Mouse (Mus musculus) urinary bladder, postnatal 4 days (tissue): ENCODE data around the gene Hoxa11.

Source experiments
- DNase-seq, 2 experiments: peaks; one replicate each; pipeline ENCODE4 v3.0.0; 2021 to 2022; ENCODE audit warnings: low spot score in 2 of 2

Gene Hoxa11

DNA sequence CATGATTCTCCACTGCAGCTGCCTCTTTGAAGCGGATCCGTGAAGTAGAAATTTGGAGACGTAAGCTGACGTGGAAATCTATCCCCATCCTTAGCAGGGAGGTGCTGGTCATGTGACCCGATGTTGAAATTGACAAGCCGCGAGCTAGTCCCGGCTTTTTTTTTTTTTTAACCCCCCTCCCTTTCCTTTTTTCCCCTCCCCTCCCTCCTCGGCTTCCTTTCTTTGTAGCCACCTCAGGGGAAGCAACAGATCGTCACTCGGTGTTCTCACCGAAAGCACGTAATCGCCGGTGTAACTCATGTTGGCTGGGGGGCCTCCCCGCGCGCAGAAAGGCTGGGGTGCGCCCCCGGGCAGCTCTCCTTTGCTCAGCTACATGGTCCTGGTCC, at the start of gene Hoxa11:
Gene Hoxa11 (minus strand): TSS at position 54 of the 386 bp plus-strand sequence.
- peak in 1 of 2 experiments; percentile 63 for DNase-seq

DNA sequence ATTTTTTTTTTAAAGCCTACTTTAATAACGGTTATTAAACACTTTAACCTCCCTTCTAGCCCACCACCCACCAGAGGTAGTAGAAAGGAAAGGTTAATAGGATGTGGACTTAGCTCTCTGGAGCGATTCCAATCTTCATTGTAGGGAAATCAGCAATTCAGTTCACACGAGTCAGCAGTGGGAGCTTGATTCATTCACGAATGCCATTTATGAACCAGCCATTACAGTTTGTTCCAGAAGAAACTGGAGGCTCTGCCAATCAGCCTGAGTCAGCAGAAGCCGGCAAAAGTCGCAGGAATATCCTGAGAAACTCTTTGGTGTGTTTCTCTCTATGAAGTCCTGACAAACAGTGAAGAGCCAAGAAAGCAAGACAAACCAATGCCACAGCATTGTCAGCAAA, 49.0 kb upstream of the Hoxa11 start:
- DNase-seq: no peak

DNA sequence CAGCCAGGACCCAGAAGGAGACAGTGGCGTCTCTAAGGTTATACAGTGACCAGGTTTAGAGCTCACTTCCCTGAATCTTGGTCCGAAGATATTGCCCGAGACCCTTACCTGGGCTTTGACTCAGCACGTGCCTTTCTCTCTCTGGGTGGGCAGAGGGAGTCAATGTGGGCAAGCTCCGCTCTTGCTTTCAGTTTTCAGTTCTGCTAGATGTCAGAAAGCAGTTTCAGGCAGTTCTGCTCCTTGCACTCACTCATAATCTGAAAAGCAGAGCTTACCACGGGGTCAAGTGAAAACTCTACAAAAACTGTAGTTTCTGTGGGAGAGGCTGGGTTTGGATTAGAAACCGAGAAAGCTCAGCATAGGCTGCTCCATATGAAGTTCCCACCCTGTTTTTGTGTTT, 46.7 kb upstream of the Hoxa11 start:
- no peak for DNase-seq

DNA sequence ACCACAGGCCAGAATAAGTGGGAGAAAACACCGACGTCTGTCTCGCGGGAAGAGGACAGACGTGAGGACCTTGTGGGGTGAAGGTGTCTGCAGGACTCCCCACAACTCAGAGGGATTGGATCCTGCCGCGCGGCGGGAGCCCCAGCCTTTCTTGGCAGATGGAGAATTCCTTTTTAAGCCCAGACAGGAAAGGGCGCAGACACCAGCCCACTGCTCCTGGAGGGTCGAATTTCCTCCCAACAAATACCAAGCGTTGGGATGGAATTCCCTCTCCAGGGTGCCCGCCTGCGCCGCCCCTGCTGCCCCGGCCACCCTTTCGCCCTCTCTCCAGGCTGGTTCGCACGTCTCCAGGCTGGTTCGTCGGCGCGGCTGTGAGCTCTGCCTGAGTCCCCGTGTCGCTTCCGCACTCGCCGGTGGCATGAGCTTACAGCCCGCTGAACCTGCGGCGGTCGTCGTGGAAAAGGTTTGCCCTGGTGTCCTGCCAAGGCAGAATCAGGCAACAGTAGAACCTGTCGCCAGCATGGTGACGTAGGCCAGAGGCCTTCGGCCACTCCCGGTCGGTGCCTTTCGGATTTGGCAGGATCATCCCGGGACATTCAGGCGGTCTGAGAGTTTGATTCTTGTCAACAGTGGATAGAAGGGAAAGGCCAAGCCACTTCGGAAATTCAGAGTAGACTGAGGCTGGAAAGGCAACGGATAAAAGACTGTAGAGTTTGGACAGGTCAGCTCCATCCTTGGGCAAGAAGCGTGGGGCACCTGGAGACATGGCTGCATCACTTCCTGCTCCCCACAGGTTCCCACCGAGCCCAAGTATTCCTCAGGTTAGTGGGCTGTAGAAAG, 45.6 kb upstream of the Hoxa11 start:
- DNase-seq: peak in 1 of 2 experiments; percentile 25

DNA sequence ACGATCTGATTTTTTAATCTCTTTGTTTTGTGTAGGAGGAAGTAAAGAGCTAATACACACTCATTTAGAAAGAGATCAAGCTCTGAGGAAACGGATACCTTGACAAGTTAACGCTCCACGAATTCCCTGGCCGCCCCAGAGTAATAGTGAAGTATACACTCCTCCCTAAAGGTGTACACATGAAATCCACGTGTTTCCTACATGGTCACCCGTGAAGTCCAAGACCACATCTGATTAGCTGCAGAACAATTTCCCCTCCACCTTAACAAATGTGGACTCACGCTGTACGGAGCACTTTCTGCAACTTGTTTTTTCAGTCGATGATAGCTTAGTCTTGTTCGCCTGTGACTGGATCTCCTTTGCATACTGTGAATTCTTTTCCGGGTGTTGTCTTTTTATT, 44.6 kb upstream of the Hoxa11 start:
- DNase-seq: no peak

DNA sequence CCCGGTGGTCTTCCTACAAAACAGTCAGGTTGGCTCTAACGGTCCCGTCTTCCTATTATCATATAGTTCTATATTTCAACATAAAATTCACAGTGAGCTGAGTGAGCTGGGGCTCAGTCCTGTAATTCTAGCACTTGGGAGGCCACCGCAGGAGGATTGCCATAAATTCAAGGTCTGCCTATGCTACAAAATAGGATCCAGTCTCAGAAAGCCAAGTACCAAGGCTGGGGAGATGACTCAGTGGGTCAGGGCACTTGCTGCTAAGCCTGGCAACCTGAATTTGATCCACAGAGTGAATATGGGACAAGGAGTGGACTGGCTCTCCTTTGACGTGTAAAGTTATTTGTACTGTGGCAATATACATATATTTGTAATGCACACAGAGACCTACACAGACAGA, 38.3 kb upstream of the Hoxa11 start:
- no peak for DNase-seq

DNA sequence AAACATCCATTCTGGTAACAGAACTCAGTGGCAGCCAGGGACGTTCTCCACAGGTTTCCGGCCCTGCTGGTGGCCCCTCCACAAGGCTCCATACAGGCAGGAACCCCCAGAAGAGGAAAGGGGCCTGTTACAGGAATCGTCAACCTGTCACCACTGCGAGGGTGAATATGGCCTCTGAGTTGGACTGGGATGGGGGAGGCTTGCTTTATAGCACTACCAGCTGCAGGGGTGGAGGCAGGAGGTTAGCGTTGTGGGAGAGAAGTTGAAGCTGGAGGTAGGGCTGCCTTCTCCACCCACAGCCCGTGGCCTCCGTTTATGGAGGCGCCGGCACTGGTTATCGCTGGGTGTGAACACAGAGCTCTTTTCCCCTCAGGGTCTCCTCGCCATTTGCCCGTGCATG, 35.5 kb upstream of the Hoxa11 start:
- DNase-seq: no peak

DNA sequence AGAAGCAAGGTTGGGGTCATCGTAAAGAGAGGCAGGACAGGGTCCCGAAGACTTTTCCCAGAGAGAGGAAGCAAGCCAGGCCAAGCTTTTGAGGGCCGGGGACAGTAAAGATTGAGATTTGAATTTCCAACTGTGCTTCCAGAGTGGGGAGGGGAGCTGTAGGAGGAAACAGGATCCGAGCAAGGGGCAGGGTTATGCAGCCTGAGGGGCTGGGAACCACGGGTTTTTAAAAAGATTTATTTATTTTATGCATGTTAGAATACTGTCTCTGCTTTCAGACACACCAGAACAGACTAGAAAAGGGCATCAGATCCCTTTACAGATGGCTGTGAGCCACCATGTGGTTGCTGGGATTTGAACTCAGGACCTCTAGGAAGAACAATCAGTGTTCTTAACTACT, 31.3 kb upstream of the Hoxa11 start:
- DNase-seq: no peak

DNA sequence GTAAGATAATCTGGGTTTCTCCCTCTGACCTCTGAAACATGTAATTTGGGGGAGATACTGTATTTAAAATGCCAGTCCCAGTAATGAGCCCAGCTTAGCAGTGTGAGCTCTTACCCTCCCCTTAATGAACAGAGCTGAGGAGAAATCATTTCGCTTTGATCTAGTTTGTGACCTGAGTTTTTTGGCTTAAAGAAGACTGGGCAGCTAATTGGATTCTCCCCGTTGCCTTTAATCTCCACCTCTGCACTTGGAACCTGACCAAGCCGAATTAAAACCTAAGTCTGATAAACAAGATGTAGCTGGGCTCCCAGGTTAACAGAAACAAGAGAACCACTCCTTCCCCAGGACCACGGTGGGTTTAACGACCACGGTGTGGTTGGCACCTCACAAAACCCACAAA, 30.8 kb upstream of the Hoxa11 start:
- DNase-seq: no peak

DNA sequence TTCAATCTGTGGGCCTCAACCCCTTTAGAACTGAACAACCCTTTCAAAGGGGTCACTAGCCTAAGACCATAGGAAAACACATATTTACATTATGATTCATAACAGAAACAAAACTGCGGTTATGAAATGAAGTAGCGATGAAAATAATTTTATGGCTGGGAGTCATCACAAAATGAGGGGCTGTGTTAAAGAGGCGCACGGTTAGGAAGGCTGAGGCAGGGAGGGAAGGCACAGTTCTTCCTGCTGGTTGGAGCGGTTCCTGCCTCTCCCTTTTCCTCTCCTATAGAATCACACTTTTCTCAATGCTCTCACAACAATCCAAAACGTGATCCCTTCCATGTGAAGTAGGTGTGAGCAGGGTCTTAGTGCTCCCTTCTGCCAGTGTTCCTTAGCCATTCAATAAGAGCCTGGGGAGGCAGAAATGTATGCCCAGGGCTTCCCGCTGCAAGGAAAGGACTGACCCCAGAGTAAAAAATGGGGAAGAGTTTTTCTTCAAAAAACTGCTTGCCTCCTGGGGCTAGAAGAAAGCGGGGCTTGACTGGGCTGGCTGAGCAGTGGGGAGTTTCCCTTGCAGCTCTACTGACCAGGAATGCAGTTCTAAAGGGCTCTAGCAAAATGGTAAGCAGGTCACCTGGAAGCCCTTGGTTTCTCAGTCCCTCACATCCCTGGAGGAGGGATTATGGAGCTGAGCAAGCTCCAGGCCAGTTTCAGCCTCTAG, 30.1 kb upstream of the Hoxa11 start:
- no peak for DNase-seq

DNA sequence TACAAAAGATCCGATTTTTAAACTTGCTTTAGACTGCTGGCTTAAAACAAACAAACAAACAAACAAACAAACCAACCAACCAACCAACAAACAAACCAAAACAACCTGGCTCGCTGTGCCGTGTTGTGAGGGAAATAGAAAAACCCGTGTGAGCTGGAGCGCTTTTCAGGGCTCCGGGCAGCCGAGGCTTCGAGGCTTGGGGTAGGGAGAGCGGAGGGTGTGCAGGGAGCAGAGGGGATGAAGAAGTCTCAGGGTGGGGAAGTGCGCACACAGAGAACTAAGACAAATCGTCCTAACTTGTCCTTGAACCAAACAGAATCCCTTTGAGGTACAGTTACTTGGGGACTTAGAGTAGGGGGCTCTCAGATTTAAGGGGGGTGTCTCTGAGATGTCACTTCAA, 29.0 kb upstream of the Hoxa11 start:
- DNase-seq: no peak

DNA sequence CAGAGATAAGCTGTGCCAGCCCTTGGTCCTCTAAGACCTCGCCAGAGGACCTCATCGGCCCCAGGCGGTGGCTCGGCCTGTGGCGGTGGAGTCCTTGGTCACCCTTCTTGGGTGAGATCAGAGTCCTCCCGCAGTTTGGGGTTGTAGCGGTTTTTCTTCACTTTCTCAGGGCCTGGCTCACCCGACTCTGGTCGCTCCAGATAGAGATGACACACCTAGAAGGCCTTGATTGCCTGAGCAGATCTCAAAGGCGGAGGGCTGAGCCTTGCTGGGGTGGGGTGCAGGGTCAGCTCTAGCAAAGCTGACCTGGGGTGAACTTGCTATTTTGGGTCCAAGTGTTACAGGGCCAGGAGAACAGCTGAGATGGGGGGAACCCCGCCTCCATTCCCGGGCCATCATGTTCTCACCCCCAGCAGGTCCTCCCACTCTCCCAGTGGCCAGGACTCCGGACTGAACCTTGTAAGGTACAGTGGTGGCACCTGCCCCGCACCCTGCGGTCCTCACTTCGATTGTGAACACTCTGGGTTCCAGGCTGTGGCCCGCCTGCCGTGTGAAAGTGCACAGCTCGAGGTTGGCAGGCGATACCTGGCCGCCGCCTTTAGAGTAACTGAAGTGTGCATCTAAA, 28.2 kb upstream of the Hoxa11 start:
- no peak for DNase-seq

DNA sequence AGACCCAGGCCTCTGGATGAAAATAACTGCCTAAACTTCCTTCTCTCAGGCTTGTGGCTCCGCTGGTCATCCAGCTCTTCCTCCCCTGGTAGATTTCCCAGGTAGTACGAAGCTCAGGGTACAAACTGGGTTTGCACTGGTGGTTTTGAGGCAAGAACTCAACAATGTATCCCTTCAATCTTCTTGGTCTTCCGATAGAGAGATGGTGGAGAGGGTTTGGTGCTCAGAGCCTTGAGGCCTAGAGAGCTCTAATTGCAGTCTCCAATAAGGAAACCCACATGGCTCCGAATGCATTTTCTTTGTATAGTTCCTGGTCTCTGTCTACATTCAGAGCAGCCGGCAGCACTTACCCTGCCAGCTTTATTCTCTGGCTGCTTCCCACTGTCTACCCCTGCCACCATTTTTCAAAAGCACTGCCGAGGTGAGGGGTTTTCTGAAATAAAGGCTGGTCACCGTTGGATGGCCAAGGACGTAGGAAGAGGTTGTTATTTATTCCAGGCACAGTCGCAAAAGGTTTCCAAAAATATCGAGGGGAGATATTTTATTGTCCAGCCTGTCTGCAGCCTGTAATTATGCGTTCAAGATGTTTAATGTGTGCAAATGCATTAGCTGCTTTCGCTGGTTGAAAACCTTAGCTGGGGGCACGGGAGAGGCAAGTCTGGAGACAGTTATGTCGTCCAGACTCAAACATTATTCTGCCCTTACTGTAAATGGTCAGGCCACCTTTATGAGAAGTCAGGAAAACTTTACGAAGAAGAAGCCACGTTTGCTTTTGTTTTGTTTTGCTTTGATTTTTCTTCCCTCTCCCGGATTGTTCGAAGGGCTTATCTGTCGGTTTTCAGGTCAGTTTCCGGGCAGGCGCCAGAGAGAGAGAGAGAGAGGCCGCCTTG, 27.4 kb upstream of the Hoxa11 start:
- no peak for DNase-seq

DNA sequence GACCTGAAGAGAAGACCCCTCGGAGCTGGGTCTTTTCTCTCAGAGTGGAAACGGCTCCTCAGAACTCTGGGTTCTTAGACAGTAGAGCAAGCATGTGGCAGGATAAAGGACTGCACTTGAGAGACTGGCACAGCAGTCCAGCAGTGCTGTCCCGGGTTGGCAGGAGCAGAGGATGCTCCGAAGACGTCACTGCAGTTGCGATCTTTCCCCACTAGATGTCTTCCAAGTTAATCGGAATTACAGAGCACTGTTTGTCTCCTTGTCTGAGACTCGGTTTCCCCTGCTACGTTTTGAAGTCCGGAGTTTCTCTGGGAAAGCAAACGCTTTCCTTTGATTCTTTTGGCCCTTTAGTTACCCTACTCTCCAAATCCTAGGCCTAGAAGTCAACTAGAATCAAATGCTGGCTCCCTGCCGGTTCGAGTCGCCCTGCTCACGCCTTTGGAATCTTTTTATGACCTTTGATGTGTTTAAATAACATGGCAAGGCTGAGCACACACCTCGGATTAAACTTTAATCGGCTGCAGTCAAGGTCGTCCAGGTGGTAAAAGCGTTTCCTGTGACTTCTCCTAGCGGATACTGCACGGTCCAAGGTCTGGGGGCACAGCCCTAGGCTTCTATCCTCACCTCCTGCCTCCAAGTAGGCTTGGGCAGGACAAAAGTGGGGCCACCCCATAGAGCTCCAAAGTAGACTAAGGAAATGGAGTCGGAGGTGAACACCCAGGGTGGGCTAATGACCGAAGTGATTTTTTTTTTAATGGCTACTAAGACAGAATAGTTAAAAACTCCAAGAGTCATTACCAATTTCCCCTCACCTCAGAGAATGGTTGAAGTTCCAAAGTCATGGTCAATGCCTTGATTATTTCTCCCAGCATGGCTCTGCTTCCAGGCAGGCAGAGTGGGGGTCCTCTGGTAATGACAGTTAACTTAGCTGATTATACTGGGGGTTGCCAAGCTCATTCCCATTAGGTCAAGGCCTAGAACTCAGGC, 25.2 kb upstream of the Hoxa11 start:
- peak; percentile 29 to 72 for DNase-seq

DNA sequence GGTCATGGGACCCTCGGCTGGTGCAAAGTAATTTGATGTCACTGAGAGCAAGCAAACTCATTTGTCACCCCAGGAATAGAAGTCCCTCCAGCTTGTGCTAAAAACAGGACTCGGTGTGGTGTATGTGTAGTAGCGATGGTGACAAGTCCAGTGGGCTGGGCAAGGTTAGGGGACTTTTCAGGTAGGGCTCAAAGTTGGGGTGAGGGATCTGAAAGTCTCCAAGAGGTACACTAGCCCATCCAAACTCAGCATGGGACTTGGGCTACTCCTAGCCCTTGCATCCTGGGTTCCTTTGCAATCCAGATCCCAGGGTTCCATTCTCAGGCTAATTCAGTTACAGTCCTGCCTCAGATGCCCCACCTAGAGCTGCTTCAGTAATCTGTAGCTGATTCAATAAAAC, 23.1 kb upstream of the Hoxa11 start:
- no peak for DNase-seq

DNA sequence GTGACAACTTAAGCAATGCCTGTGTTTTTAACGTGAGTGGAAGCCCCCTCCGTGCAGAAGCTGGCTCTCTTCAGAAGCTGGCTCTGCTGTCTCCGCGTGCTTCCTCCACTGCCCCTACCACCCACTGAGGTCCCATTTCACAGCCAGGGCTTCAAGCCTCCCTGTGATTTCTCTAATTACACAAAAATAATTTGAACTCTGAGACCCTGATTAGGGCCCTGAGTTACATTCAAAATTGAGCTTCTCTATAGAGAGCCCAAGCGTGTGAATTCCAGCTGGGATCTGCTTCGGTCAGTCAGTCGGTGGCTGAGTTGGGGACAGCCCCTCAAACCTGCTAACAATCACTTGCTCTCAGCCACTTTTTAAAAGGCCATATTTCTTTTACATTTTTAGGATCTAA, 22.7 kb upstream of the Hoxa11 start:
- no peak for DNase-seq

DNA sequence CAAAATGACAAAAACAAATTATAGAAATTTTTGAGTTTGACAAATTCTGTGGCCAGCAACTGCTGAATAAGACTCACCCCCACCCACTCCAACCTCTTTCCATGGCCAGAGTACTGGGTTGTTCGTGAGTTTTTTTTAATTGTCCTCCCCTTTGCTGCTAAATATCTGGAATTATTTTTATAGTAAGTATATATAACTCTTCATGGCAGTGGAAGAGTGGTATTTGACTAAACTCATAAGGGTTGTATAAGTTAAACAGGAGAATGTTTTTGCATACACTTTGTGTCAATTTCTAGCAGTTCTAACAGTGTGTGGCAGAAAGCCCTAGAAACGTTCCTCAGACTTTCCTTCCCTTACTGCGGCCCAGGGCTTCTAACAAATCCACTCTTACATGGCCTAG, 22.1 kb upstream of the Hoxa11 start:
- DNase-seq: no peak

DNA sequence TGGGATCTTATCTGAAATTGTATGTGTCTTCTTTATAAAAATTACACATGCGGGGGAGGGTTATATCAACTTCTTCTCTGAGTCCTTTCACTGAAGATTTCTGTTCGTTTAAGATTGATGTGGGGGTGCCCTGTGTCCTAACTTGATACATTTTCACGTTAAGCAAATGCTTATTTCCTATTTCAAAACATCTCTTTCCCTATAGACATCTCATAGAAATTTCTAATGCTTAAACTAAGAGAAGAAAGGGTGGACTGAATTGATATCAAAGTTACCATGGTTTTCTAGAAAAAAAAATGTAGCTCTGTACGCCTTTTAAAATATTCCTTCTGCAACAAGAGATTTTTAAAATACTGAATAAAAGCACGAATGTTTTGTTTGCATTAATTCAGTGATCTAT, 21.6 kb upstream of the Hoxa11 start:
- DNase-seq: no peak

DNA sequence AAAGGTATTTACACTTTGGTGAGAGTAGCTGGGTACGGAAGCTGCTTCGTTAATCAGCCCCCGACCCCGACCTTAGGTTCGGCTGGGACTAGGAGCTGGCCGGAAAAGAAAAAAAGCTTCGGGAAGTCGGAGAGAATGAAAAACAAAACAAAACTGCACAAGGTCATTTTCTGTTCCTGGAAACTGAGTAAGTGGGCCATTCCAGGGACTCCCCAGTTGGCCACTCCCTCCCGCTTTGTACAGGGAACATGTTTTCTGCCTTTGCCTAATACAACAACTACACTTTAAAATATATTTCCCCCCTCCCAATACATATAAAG, 21.0 kb upstream of the Hoxa11 start:
- DNase-seq: no peak

DNA sequence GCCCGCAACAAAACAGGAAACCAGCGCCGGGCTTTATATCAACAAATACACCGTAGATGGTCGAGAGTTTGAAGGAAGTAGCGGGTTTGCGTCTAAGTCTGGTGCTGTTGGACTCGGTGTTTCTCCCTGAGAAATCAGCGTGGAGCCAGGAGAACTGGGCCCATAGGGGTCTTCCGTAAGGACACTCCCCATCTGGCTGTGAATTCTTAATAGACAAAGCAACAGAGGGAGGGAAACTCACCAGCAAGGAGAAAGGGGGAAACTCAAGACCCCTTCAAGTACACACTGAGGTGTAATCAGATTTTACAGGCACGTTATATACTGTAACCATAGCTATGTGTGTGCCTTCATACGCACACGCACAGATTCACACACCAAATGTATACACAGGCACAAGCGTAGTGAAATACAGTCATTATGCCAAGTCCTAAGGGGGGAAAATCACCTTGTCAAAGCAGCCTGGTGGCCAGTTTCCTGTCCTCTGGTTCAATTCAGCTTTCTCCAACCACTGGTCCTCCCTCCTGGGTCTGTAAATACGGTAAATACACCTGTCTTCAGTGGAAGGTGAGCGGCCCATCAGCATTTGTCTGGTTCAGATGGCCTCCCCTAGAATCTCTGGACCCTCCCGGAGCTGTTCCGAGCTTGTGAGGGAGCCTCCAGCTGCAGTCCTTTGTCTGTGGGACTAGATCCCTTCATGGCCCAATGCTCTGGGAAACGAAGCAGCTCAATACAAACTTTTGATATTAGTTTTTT, 20.5 kb upstream of the Hoxa11 start:
- DNase-seq: no peak
